Mouse (Mus musculus) heart, postnatal 36 days (tissue): Measurements from ENCODE around the gene Wfdc18. TPM values are rescaled to one million over a fixed set of nuclear protein-coding genes. Genes with fewer than 3 reads are reported as not detected.

ENCODE experiments used
- DNase-seq, 2 experiments: peaks; one replicate each; pipeline ENCODE4 v3.0.0; 2021 to 2022
- intact Hi-C: fragments of 180-260 bp; cut with DNase I; formaldehyde crosslinking; loops from one replicate; pipeline ENCODE4 v1.15.1; 2025
- total RNA-seq, 2 experiments: library from RNA; stranded (reverse); gene quantifications; 2 replicates each; pipeline ENCODE4 v1.2.3; 2021

Wfdc18 gene
- not detected for total RNA-seq

DNA sequence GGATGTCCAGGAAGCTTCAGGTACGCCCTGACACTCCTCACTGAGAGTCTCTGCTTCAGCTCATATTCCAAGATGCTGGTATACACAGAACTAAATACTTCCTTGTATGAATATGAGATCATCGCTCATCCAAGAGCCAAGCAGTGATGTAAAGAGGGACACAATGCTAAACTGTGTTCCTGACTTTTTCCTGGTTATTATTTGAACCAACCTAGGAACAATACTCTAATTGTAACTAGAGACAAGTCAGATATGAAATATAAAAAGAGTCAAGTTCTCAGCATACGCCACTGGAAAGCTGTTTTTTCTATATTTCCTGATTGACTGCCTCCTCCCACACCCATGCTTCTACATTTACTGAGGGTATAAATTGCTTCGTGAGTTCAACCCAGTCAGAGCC is at the start of gene Wfdc18:
Gene Wfdc18 (plus strand): TSS at position 301 of the 400 bp plus-strand sequence.
- intact Hi-C loops = no loop called here

DNA sequence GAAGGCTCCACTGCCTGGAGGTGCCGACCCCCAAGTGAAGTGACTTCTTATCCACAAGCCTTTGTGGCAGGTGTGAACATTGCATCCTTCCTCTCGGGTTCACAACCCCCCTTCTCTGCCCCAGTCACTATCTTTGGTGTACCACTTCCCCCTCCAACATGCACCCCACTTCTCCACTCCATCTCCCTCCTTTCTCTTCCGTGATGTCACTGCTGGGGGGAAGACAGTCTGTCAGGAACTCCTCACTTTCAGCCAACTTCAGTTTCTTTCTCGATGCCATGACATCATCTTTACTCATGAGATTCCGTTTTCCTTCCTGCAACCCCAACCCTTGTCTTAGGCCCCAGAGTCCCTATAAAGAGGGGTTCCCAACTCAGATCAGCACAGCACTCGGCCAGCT is 46.6 kb upstream of the Wfdc18 start, which contains the start of gene Ccl4:
Gene Ccl4 (plus strand): TSS at position 381 of the 400 bp plus-strand sequence.
- intact Hi-C loops = no loop called here
- DNase-seq = no peak

More for the DNA sequence above, at the start of gene Wfdc18:
- DNase-seq = no peak

DNA sequence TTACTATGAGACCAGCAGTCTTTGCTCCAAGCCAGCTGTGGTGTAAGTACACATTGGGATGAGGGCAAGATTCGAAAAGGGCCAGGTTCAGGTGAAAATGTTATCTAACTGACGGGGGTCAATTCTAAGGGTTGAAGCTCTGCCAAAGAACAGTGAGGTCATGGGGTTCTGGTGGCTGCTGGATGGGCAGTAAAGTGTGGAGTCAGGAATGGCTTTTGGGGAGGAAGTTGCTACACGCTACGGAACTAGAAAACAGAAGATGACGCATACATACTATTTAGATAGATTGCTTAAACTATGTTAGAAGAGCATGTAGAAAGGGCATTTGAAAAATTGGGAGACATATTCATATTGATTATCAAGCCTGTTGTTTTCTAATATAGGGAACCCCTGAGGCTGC is 45.3 kb upstream of the Wfdc18 start:
- DNase-seq = no peak
- intact Hi-C loops = no loop called here

DNA sequence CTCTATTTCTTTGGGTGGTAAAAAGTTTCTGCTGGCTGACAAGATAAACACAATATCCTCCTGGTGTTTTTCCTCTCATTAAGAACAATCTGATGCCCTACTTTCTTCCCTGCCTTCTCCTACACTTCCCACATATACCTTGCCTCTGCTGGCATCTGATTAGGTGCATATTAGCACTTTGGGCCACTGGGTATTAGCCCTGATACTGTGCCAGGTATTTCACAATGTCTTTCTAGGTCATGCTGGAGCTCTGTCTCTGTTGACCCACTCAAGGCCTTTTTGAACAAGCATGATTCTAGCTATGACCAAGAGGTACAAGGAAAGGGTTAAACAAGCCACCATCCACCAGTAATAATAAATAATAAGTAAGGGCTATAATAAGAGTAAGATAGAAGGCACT is 37.1 kb upstream of the Wfdc18 start:
- intact Hi-C loops = no loop called here

DNA sequence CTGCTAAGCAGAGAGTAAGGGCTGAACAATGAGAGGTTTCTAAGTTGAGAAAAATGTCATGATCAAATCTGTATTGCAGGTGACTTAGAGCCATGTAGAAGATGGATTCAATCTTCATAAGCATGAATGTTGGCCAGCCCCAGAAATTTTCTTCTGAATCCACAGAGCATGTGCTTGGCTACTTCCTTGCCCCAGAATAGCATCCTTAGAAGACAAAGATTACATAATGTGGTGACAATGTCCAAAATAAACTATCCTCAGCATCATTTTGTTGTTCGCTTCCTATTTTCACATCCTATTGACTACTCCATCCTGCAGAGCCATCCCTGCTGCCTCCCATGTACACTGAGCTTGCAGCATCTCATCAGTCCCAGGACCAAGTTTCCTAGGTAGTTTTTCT is 33.1 kb upstream of the Wfdc18 start:
- intact Hi-C loops = loop anchor here (1.0 kb wide), 1 partner anchor 21 kb away; no protein-coding TSS in a partner anchor
- DNase-seq = no peak

More for the DNA sequence above, 37.1 kb upstream of the Wfdc18 start:
- no peak for DNase-seq

DNA sequence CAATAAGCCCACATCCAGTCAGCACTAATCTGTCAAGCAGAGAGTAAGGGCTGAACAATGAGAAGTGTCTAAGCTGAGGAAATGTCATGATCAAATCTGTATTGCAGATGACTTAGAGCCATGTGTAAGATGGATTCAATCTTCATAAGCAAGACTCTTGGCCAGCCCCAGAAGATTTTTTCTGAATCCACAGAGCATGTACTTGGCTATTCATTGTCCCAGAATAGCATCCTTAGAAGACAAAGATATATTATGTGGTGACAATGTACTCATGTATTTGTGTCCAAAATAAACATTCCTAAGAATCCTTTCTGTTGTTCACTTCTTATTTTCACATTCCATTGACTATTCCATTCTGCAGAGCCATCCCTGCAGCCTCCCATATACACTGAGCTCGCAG is 18.9 kb upstream of the Wfdc18 start:
- no peak for DNase-seq
- intact Hi-C loops = no loop called here

DNA sequence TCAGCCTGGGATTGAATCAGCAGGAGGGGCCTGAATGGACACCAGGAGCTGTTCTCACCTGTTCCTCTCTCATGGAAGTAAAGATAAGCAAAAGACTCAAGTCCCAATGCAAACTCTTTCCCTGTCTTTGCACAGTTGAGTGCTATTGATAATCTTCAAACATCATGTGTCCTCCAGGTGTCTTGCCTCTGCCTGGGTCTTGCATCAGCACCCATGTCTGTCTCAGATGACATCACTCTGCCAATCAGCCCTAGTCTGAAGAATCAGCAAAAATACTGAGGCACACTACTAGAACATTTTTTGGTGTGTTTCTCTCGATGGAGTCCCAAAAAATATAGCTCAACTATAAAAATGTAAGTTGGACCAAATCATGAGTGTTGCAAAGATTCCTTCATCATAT is 16.8 kb upstream of the Wfdc18 start:
- intact Hi-C loops = no loop called here
- DNase-seq = no peak

DNA sequence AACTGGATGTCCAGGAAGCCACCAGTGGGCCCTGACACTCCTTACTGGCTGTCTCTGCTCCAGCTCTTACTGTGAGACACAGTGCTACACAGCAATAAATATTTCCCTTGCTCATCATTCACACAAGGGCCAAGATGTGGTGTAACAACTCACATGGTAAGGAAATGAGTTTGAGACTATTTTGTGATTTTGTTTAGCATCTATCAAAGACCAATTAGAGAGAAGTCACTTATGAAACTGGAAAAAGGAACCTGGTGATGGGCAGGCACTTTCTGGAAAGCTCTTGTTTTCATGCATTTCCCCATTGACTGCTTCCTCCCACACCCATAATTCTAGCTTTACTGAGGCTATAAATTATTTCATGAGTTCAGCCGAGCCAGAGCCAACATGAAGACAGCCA is 5.1 kb upstream of the Wfdc18 start, which contains the start of gene Wfdc17:
Gene Wfdc17 (plus strand): TSS at position 287 of the 400 bp plus-strand sequence.
- intact Hi-C loops = loop anchor here (1.0 kb wide), 1 partner anchor 16 kb away; no protein-coding TSS in a partner anchor
- DNase-seq = no peak

DNA sequence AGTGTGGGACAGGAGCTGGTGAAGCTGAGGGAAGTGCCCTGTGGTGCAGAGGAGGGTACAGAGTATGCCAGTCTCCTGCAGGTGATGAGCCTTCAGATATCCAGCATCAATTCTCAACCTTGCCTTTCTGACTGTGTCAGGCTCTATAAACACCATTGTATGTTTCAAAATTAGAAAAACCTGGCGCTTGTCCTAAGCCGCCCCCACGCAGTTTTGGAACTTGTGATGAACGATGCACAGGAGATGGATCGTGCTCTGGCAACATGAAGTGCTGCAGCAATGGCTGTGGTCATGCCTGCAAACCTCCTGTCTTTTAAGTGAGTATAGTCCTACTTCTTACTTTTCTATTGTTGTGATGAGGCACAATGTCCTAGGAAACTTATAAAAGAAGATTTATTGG is 868 bp downstream of the Wfdc18 start:
- no peak for DNase-seq
- intact Hi-C loops = no loop called here

DNA sequence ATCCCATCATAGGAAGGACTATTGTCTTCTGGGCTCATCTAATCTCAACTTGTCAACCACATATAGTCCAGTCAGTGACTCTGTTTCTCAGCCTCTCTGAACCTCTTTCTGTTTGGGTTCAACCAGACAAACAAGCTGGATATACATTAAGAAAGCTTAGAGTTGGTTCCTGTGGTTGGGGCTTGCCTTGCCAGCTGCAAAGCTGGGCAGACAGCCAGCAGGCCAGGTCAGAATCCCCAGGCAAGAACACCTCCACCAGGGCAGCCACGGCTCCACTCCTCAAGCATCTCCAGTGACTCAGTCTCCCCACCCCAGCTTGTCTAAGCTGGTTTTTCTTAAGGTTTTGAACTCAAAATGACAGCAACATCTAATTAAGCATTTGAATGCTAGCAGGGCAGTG is 3.9 kb downstream of the Wfdc18 start:
- no peak for DNase-seq
- intact Hi-C loops = no loop called here

DNA sequence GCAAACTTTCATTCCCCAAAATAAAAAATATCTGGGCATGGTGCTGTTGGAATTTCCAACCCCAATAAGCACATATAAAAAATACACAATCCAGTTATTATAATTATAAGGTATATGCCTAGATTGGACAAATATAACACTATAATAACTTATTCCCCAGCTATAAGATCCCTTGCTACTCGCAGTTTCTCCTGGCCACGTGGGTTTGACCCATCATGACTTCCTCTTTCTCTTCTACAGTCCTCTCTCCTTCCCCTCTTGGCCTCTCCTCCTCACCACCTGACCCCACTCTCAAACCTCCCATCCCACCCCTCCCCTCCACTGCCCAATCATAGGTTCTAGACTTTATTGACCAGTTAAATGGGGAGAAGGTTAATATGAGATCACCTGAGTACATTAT is 5.1 kb downstream of the Wfdc18 start:
- DNase-seq = no peak
- intact Hi-C loops = no loop called here

DNA sequence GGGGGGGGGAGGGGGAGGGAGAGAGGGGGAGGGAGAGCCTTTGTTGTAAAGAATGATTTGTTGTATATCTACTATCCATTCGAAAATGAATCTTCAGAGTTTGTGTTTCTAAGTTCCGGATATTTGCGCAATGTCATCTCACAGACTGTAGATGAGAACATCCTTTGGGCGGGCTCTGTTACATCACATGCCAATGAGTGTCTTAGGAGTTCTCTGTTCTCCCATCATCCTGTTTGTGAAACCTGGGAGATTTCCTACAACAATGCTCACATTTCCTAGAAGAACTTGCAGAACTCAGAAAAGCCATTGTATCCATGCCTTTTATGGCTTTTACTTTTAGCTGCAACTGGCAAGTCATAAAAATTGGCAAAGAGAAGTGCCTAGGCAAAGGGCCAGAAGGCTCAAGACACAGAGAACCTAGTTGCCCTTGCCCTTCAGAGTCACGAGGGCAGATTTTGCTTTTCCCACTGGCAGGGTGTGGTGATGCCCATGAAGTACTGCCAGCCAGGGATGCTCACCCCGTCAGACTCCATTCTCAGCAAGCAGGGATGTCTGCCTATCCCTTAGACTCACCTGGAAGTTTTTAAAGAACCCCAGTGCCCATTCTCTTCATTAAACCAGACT is 8.3 kb downstream of the Wfdc18 start:
- intact Hi-C loops = no loop called here
- no peak for DNase-seq

DNA sequence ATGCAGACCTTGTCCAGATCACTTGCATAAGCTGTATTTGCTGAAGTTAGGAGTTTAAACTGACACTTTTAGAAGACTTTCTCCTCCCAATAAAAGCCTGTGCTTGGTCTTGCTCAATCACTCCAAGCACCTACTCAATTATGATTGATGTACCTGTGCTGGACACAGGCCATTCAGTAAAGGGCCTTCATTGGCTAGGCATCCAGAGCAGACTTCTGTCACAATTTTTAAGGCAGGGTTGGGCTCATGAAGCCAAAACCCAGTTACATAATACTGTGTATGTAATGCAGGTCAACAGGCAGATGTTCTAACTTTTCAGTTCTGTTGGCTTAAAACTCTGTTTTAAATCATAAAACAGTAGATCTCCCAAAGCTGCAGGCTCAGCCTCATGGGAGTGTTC is 12.0 kb downstream of the Wfdc18 start:
- intact Hi-C loops = no loop called here
- no peak for DNase-seq

DNA sequence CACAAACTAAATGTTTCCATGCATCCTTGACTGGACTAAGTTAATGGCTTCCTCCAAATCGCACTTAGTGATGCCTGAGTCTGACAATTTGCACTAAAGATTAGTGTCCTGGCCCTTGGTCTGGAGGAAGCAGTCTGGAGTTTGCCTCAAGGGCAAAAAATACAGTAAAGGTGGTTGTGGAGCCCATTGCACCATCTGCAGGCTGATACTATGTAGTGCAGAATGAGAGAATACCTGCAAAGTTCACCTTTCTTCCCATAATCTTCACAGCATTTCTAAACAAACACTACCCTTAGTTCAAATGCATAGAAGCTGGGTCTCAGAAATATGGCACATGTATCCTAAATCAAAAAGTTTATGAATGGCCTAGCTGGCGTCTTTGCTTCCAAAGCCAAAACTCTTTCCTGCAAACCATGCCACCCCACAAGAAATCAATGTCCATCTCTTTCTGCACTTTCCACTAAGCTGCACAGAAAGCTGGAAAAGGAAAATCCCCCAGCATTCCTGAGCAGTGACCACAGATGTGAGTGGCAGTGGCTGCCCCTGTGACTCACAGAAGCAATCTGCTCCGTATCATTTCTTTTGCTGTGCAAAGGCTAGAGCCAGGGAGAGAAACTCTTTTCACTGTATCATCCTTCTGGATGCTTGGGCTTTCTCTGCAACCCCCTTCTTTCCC is 20.1 kb downstream of the Wfdc18 start:
- no peak for DNase-seq

DNA sequence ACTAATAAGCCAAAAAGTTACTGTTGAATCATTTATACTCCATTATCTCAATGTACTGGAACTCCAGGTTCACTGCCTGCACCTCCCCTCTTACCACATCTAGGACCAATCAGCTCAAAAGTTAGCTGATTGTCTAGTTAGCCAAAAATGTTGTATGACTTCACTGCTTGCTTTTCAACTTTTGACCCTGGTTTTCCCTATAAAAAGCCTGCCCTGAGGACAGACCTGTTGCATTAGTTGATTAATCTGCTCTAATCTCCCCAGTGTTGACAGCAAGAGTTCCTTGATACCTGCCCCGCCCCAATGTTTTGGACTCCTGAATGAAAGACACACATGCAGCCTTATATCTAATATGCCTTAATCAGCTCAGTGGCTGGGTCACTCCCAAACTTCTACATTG is 22.3 kb downstream of the Wfdc18 start:
- intact Hi-C loops = no loop called here
- DNase-seq = no peak

More for the DNA sequence above, 20.1 kb downstream of the Wfdc18 start:
- intact Hi-C loops = no loop called here

DNA sequence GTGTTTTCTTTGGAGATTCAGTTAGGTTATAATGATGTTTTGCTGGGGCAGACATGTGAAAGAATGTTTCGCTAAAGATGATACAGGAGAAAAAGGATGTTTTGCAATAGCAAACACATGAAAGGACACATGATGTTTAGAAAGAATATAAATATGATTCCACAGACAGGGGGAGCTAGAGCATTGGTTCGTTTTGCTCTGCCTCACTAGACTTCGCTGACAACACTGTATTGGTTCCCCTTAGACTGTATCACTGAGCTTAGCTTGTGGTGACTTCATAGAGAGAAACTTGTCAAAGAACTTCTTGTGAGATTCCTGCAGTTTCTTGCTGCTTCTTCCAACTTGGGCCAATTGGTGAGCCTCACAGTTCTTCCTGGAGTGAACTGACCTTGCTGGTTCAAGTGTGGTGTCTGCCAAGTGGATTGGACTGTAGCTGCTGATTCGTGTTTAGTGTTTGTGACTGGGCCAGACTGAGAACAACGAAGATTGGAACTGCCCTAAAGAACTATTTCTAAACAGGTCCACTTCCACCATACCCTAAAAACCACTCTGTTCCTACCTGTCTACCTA is 24.3 kb downstream of the Wfdc18 start:
- intact Hi-C loops = no loop called here
- no peak for DNase-seq

DNA sequence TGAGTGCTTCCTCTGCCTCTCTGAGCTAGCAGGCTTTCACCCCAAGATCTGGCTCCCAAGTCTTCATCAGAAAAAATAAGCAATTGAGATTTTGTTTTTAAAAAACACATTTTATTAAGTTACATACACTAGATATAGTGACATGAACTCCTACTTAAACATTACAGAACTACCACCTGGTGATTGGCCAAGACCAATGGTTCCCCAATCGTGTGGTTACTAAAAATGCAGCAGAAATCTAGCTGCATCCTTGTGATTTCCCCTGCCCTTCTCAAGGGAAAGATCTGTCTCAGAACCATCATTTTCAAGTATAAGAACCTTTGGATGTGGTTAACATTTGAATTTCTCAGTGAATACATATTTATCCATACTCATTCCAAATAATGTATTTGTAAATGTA is 25.4 kb downstream of the Wfdc18 start:
- no peak for DNase-seq
- intact Hi-C loops = no loop called here

DNA sequence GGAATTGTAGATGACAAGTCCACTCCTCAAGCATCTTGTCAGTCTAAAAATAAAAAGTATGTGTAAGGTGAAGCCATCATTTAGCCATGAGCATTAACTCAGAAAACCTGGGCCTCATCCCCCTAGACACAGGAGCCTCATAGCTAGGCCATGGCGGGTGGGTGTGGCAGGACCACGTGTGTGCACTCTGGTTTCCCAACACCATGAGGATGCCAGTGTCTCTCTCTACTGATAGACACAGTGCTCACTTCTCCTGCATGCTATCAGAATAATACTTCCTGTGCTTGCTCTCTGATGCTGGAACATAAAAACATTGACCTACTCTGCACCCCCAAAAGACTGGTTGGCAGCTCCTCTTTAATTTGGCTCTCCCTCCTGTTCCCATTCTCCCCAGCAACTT is 27.1 kb downstream of the Wfdc18 start:
- intact Hi-C loops = no loop called here
- no peak for DNase-seq

DNA sequence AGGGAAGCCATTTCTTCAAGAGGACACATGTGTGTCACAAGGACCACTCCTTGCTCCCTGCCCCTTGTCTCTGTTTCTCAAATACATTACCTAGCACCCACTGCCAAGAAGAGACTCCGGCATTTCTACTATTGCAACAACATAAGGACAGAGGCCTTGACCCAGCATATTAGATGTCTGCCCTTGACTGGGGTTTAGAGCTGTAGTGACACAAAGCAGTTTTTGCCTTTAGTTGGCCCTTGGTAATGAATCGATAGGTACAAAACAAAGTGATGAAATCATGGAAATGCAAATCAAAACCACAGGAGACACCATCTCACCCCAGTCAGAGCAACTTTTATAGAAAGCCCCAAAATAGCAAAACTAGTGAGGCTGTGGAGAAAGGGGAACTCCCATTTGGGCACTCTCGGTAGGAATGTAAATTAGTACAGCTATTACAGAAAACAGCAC is 28.3 kb downstream of the Wfdc18 start:
- DNase-seq = no peak
- intact Hi-C loops = no loop called here

DNA sequence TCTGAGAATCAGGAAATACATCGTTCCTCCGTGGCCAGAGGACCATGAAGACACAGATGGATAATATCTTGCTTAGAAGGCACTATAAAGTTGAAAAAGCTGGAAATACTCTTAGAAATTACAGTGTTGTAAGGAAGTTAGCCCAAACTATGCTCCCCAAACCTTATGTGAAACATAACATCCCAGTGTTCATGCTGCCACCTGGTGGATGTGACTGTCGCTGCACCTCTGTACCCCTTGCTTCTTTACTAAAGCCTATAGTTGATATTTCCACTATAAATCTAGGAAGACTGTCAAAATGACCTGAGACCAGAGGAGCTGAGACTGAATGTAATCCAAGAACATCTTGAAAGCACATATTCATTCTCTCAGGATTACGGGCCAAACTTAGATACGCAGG is 30.4 kb downstream of the Wfdc18 start:
- peak; percentile 76 to 85 for DNase-seq
- intact Hi-C loops = loop anchor here (1.0 to 2.0 kb wide), 3 partner anchors 100 to 298 kb away; no protein-coding TSS in a partner anchor

DNA sequence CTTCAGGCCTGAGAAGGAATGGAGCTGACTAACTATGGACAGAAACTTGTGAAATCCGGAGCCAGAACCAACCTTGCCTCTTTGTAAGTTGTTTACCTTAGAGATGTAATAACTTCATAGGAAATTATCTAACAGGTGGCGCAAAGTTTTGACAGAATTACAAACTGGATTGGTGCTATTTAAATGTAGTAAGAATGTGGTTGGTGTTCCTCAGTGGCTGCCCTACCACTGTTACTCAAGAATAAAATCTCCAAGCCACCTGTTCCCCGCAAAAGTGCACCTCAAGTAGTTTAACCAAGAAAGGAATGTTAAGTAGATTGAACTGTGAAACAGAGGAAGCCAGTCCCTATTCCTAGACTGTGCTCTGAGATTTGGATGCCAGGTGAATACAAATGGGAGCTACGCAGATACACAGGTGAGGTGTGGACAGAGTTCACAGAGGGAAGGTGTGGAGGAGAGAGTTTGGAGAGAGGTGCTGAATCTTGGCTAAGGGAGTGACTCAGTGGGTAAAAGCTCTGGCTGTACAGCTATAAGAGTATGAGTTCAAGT is 31.7 kb downstream of the Wfdc18 start:
- intact Hi-C loops = no loop called here
- no peak for DNase-seq
